Mouse (Mus musculus) mammary gland, adult 2 months (tissue): Measurements from ENCODE around the gene Pikfyve. TPM values are rescaled to one million over a fixed set of nuclear protein-coding genes. Genes with fewer than 3 reads are reported as not detected.

Experiments
- polyA plus RNA-seq: library from polyadenylated mRNA; depleted of rRNA; stranded (reverse); fragments of >200 nt; gene quantifications from 2 replicates; pipeline ENCODE4 v1.2.3, GENCODE M21; 2012; ENCODE audit warnings: low replicate concordance; rRNA removed

The Pikfyve gene
- polyA plus RNA-seq: 10.1 and 13.3 TPM in 2 replicates

GRCm38 (mm10) chr1:65186287-65187073 lies at the start of gene Pikfyve, which contains the start of gene Idh1:
TSS of gene Pikfyve (plus strand) at chr1:65186683.
TSS of gene Idh1 (minus strand) at chr1:65186500.

GRCm38 (mm10) chr1:65281756-65282155 lies 95.3 kb downstream of the Pikfyve start, which contains the start of gene Pth2r:
TSS of gene Pth2r (plus strand) at chr1:65282056.

Other genes starting within 250 kb of the Pikfyve start
- 6.5 and 9.0 TPM in 2 replicates for gene Plekhm3, start 229.9 kb upstream of the Pikfyve start, polyA plus RNA-seq
- 0.55 and 1.3 TPM in 2 replicates for gene Akr1cl, start 153.9 kb upstream of the Pikfyve start, polyA plus RNA-seq
- not detected in 2 replicates for gene Cryge, start 135.5 kb upstream of the Pikfyve start, polyA plus RNA-seq
- gene Crygd, start 123.2 kb upstream of the Pikfyve start, polyA plus RNA-seq: not detected in 2 replicates
- not detected in 2 replicates for gene Crygc, start 113.0 kb upstream of the Pikfyve start, polyA plus RNA-seq
- not detected in 2 replicates for gene Crygb, start 104.4 kb upstream of the Pikfyve start, polyA plus RNA-seq
- gene Cryga, start 83.3 kb upstream of the Pikfyve start, polyA plus RNA-seq: not detected in 2 replicates
- gene Gm28845, start 67.1 kb upstream of the Pikfyve start, polyA plus RNA-seq: not detected in 2 replicates
- 0.20 TPM in 1 of 2 replicates, not detected in the other for gene D630023F18Rik, start 63.5 kb upstream of the Pikfyve start, polyA plus RNA-seq
- gene Idh1, start 183 bp upstream of the Pikfyve start, polyA plus RNA-seq: 49.3 and 108 TPM in 2 replicates
- not detected in 2 replicates for gene Pth2r, start 95.4 kb downstream of the Pikfyve start, polyA plus RNA-seq